Mouse (Mus musculus): Measurements from ENCODE around the gene Klrg1. TPM values are rescaled to one million over a fixed set of nuclear protein-coding genes. Genes with fewer than 3 reads are reported as not detected.

Gene Klrg1
- not detected in 2 replicates for polyA plus RNA-seq (2016; fragmentation: Nextera tagmentation; extraction: Ambion mirVana)

GRCm38 (mm10) chr6:122282782-122283181 lies at the start of gene Klrg1:
Klrg1 (minus strand) TSS chr6:122282882.
- Histone ChIP-seq H3K36me3 (no peaks in the 10 kb centered on the region), H3K4me1 (replicated peaks) (no peaks in the 10 kb centered on the region), H3K27me3 (no peaks in the 10 kb centered on the region), H3K9ac (replicated peaks) (no peak within 1 kb of the TSS), H3K4me3 (replicated peaks) (no peak within 1 kb of the TSS), H3K9me3 (no peaks in the 10 kb centered on the region), H3K27ac (no peak within 1 kb of the TSS), H3K4me2 (no peak within 1 kb of the TSS)
- 84% methylated on average over 6 of the region's 6 CpGs for WGBS
- no peak for ATAC-seq (ENCODE audit: insufficient number of reproducible peaks, insufficient read depth, low FRiP score, low TSS enrichment, low read depth)

GRCm38 (mm10) chr6:122325361-122325975 lies 42.8 kb upstream of the Klrg1 start:
- no peak overlapping the region for H3K4me2 ChIP-seq
- no peak for ATAC-seq (ENCODE audit: insufficient number of reproducible peaks, insufficient read depth, low FRiP score, low TSS enrichment, low read depth)
- WGBS = 92% methylated on average over 6 of the region's 6 CpGs
- peaks cover 89% of the 10 kb centered on the region for H3K36me3 ChIP-seq
- no peaks in the 10 kb centered on the region for H3K27me3 ChIP-seq
- no peak overlapping the region for H3K4me3 ChIP-seq (replicated peaks)
- H3K9me3 ChIP-seq = no peaks in the 10 kb centered on the region
- H3K27ac ChIP-seq = no peak overlapping the region
- H3K4me1 ChIP-seq (replicated peaks) = no peaks in the 10 kb centered on the region
- no peak overlapping the region for H3K9ac ChIP-seq (replicated peaks)

GRCm38 (mm10) chr6:122318726-122319125 lies 36.0 kb upstream of the Klrg1 start:
- Histone ChIP-seq H3K27me3 (no peaks in the 10 kb centered on the region), H3K4me3 (replicated peaks) (no peak overlapping the region), H3K9me3 (no peaks in the 10 kb centered on the region), H3K27ac (no peak overlapping the region), H3K4me2 (no peak overlapping the region), H3K9ac (replicated peaks) (no peak overlapping the region), H3K4me1 (replicated peaks) (no peaks in the 10 kb centered on the region), H3K36me3 (peaks cover 96% of the 10 kb centered on the region)
- WGBS = 94% methylated on average over 1 of the region's 1 CpGs
- no peak for ATAC-seq (ENCODE audit: insufficient number of reproducible peaks, insufficient read depth, low FRiP score, low TSS enrichment, low read depth)

GRCm38 (mm10) chr6:122310187-122310820 lies 27.6 kb upstream of the Klrg1 start:
- Histone ChIP-seq H3K4me3 (replicated peaks) (peak overlapping the region; percentile 84), H3K4me2 (peak overlapping the region; percentile 85), H3K36me3 (peaks cover 34% of the 10 kb centered on the region), H3K4me1 (replicated peaks) (peaks cover 15% of the 10 kb centered on the region), H3K27me3 (no peaks in the 10 kb centered on the region), H3K27ac (no peak overlapping the region), H3K9me3 (no peaks in the 10 kb centered on the region), H3K9ac (replicated peaks) (no peak overlapping the region)
- ATAC-seq (ENCODE audit: insufficient number of reproducible peaks, insufficient read depth, low FRiP score, low TSS enrichment, low read depth) = no peak
- WGBS = 64% methylated on average over 5 of the region's 5 CpGs

- ATAC-seq (ENCODE audit: insufficient number of reproducible peaks, insufficient read depth, low FRiP score, low TSS enrichment, low read depth) = no peak
- no peak overlapping the region; the same call in 1 of the 2 replicates for H3K27ac ChIP-seq
- WGBS = 15% methylated on average over 11 of the region's 11 CpGs
- peak overlapping the region; percentile 85 for H3K4me2 ChIP-seq
- H3K27me3 ChIP-seq = no peaks in the 10 kb centered on the region
- H3K4me3 ChIP-seq (replicated peaks) = peak overlapping the region; percentile 84
- H3K9me3 ChIP-seq = no peaks in the 10 kb centered on the region
- peak overlapping the region; percentile 77 for H3K9ac ChIP-seq (replicated peaks)
- peaks cover 26% of the 10 kb centered on the region for H3K36me3 ChIP-seq
- peaks cover 15% of the 10 kb centered on the region for H3K4me1 ChIP-seq (replicated peaks)
These were observed 26.8 kb upstream of the Klrg1 start for GRCm38 (mm10) chr6:122309446-122309960.

- Histone ChIP-seq H3K36me3 (peaks cover 19% of the 10 kb centered on the region), H3K9me3 (no peaks in the 10 kb centered on the region)
- peak; percentile 100 for ATAC-seq (ENCODE audit: insufficient number of reproducible peaks, insufficient read depth, low FRiP score, low TSS enrichment, low read depth)
These were observed 26.1 kb upstream of the Klrg1 start, which contains the start of gene M6pr for GRCm38 (mm10) chr6:122308505-122309393. M6pr (plus strand) TSS chr6:122308720.

GRCm38 (mm10) chr6:122308136-122308504 lies 25.4 kb upstream of the Klrg1 start:
- peaks cover 19% of the 10 kb centered on the region for H3K4me1 ChIP-seq (replicated peaks)
- H3K27ac ChIP-seq = 0 out of 2 replicates have a peak overlapping the region, but pooled peaks have one; percentile 53
- no peaks in the 10 kb centered on the region for H3K27me3 ChIP-seq
- peaks cover 13% of the 10 kb centered on the region for H3K36me3 ChIP-seq
- no peak overlapping the region for H3K9ac ChIP-seq (replicated peaks)
- no peaks in the 10 kb centered on the region for H3K9me3 ChIP-seq
- 68% methylated on average over 6 of the region's 6 CpGs for WGBS
- no peak for ATAC-seq (ENCODE audit: insufficient number of reproducible peaks, insufficient read depth, low FRiP score, low TSS enrichment, low read depth)
- H3K4me2 ChIP-seq = peak overlapping the region; percentile 23
- peak overlapping the region; percentile 84; the same call in 1 of the 2 replicates for H3K4me3 ChIP-seq (replicated peaks)

More at GRCm38 (mm10) chr6:122308505-122309393, 26.1 kb upstream of the Klrg1 start, which contains the start of gene M6pr:
- peak within 1 kb of the TSS; percentile 85 for H3K4me2 ChIP-seq
- peak within 1 kb of the TSS; percentile 84 for H3K4me3 ChIP-seq (replicated peaks)
- H3K9ac ChIP-seq (replicated peaks) = peak within 1 kb of the TSS; percentile 77
- H3K4me1 ChIP-seq (replicated peaks) = peaks cover 17% of the 10 kb centered on the region
- H3K27me3 ChIP-seq = no peaks in the 10 kb centered on the region
- H3K27ac ChIP-seq = peak within 1 kb of the TSS; percentile 78
- under 1% methylated on average over 49 of the region's 49 CpGs for WGBS

- peaks cover 19% of the 10 kb centered on the region for H3K4me1 ChIP-seq (replicated peaks)
- ATAC-seq (ENCODE audit: insufficient number of reproducible peaks, insufficient read depth, low FRiP score, low TSS enrichment, low read depth) = no peak
- no peaks in the 10 kb centered on the region for H3K9me3 ChIP-seq
- H3K4me3 ChIP-seq (replicated peaks) = no peak overlapping the region
- WGBS = 79% methylated on average over 4 of the region's 4 CpGs
- H3K27ac ChIP-seq = no peak overlapping the region
- no peak overlapping the region for H3K4me2 ChIP-seq
- no peaks in the 10 kb centered on the region for H3K36me3 ChIP-seq
- no peak overlapping the region for H3K9ac ChIP-seq (replicated peaks)
- H3K27me3 ChIP-seq = no peaks in the 10 kb centered on the region
These were observed 24.0 kb upstream of the Klrg1 start for GRCm38 (mm10) chr6:122306707-122307106.

- Histone ChIP-seq H3K4me2 (no peak overlapping the region), H3K4me3 (replicated peaks) (no peak overlapping the region), H3K9me3 (no peaks in the 10 kb centered on the region), H3K27ac (no peak overlapping the region), H3K27me3 (no peaks in the 10 kb centered on the region), H3K4me1 (replicated peaks) (peaks cover 10% of the 10 kb centered on the region), H3K36me3 (no peaks in the 10 kb centered on the region), H3K9ac (replicated peaks) (no peak overlapping the region)
- WGBS = 87% methylated on average over 12 of the region's 12 CpGs
- no peak for ATAC-seq (ENCODE audit: insufficient number of reproducible peaks, insufficient read depth, low FRiP score, low TSS enrichment, low read depth)
These were observed 22.3 kb upstream of the Klrg1 start for GRCm38 (mm10) chr6:122304790-122305555.

- Histone ChIP-seq H3K27ac (no peak overlapping the region), H3K9me3 (no peaks in the 10 kb centered on the region), H3K9ac (replicated peaks) (no peak overlapping the region), H3K4me1 (replicated peaks) (peaks cover 4% of the 10 kb centered on the region; the same call in 1 of the 2 replicates), H3K4me2 (no peak overlapping the region), H3K27me3 (no peaks in the 10 kb centered on the region), H3K36me3 (no peaks in the 10 kb centered on the region), H3K4me3 (replicated peaks) (no peak overlapping the region)
- ATAC-seq (ENCODE audit: insufficient number of reproducible peaks, insufficient read depth, low FRiP score, low TSS enrichment, low read depth) = no peak
- 31% methylated on average over 6 of the region's 6 CpGs for WGBS
These were observed 21.7 kb upstream of the Klrg1 start for GRCm38 (mm10) chr6:122304355-122304754.
